In the genomic region with DNA sequence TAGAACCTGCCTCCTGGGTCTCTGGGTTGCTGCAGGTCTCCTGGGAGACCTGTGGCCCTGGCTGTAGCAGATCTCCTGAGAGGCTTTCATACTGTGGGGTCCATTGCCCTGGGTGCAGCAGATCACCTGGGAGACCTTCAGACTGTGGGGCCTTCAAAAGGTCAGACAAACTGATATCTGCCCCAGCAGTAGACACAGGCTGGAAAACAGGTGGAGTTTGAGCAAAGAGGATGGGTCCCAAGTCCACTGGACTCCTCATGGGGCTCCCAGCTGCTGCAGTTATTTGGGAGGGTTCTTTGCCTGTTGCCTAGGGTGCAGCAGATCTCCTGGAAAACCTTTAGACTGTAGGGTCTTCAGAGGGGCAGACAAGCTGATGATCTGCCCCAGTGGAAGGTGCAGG, we compare ENCODE assay signal across 17 mouse cellular contexts.
"Had no signal": no experiment of that assay in that cellular context is flagged by ENCODE, and none has a peak within 500 bp of the region (broad histone marks: within the 10 kb centered on the region; RNA-seq: fewer than 3 reads in every experiment).

No protein-coding gene starts in this region.

- H3K27me3 ChIP-seq: kidney, embryonic 15.5 days; midbrain, embryonic 12.5 days; midbrain, embryonic 15.5 days; neural tube, embryonic 13.5 days had no signal

- H3K9ac ChIP-seq: kidney, embryonic 15.5 days; liver, embryonic 14.5 days; lung, embryonic 14.5 days; midbrain, embryonic 12.5 days; midbrain, embryonic 15.5 days; neural tube, embryonic 13.5 days had no signal

- DNase-seq: kidney, adult 11 months; kidney, adult 8-10 months; kidney, postnatal 10 days; kidney, postnatal 36 days; layer of hippocampus, postnatal 36 days; lung, embryonic 14.5 days; thymus, adult 2 months; thymus, postnatal 14 days; thymus, postnatal 4 days had no signal

- ATAC-seq: lung, postnatal 0 days; midbrain, embryonic 15.5 days had no signal

- H3K4me2 ChIP-seq: kidney, embryonic 15.5 days; lung, embryonic 14.5 days; midbrain, embryonic 12.5 days; midbrain, embryonic 15.5 days; neural tube, embryonic 13.5 days had no signal

- H3K27ac ChIP-seq: kidney, embryonic 15.5 days; left cerebral cortex, adult 2 months; liver, embryonic 14.5 days; macrophage; midbrain, embryonic 12.5 days; midbrain, embryonic 15.5 days; neural tube, embryonic 13.5 days had no signal

- H3K4me1 ChIP-seq: kidney, embryonic 15.5 days; midbrain, embryonic 12.5 days; midbrain, embryonic 15.5 days; neural tube, embryonic 13.5 days had no signal

- H3K4me3 ChIP-seq: kidney, embryonic 15.5 days; left cerebral cortex, adult 2 months; midbrain, embryonic 12.5 days; midbrain, embryonic 15.5 days; neural tube, embryonic 13.5 days had no signal
